Mouse (Mus musculus) CH12F3 (cell line): ENCODE data around the gene Rabgef1.

ENCODE experiments used
- in situ Hi-C: fragments of 300-500 bp; cut with MboI; formaldehyde crosslinking; loops from 2 replicates; pipeline ENCODE4 v1.14.3; 2020; ENCODE audit warnings: low sequenced_read_pairs

Gene Rabgef1

GRCm38 (mm10) chr5:130171423-130171954 is at the start of gene Rabgef1:
Gene Rabgef1, plus strand, starts transcription at chr5:130171798.
- in situ Hi-C loops, result no loop called here

GRCm38 (mm10) chr5:130122355-130122754 is 49.2 kb upstream of the Rabgef1 start:
- in situ Hi-C loops, result no loop called here

- in situ Hi-C loops, result no loop called here
These were observed 47.3 kb upstream of the Rabgef1 start for GRCm38 (mm10) chr5:130124271-130124670.

- in situ Hi-C loops, result no loop called here
These were observed 42.7 kb upstream of the Rabgef1 start for GRCm38 (mm10) chr5:130128686-130129523.

- in situ Hi-C loops, result no loop called here
These were observed 42.1 kb upstream of the Rabgef1 start for GRCm38 (mm10) chr5:130129524-130129793.

- in situ Hi-C loops, result no loop called here
These were observed 35.0 kb upstream of the Rabgef1 start for GRCm38 (mm10) chr5:130136597-130136996.

GRCm38 (mm10) chr5:130139393-130139792 is 32.2 kb upstream of the Rabgef1 start:
- in situ Hi-C loops, result no loop called here

DNA sequence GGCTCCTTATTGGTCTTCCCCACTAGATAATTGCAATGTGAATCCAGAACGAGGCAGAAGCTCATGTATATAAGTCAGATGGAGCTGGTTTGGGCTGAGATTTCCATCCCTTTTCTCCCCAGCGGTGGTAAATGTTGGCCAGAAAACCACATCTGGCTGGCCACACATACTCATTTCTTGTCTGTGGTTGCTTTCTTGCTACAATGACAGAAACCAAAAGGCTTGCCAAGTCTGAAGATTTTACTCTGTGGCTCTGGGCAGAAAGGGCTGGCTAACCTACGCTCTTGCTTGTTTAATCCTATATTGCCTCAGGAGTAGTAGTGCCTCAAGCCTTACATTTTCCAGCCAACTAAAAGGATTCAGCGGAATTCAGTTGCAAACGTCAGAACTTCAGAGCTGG is 30.5 kb upstream of the Rabgef1 start:
- in situ Hi-C loops, result no loop called here

DNA sequence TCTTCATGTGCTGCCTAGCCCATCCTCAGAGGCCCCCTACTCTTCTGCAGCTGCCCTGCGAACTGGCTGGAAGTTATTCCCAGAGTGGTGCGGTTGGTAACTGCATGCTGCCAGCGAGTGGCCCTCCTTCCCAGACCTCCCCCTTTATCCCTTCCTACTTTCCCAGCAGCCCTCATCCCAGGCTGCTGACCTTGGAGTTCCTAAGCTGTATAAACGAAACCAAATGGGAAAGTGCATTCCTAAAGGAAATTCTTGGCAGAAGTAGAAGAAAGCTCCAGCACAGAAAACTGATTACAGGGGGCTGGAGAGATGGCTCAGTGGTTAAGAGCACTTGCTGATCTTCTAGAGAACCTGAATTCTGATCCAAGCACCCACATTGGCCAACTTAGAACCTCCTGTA is 29.6 kb upstream of the Rabgef1 start:
- in situ Hi-C loops, result no loop called here

DNA sequence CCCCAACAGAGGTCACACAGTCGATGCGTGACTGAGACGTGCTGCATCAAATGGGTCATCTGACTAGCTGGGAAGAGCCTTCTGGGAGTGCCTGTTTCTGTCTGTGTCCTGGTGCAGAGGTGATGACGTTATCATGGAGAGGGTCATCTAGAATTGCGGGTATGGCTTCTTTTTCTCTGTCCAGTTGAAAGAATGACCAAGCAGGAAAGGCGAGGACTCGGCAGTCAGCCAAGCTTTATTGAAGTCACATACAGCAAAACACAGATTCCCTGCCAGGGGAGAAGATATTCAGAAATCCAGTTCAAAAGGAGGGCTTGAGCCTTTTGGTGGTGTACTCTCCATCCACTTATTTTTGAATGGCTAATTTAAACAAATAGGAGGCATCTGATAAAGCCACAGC is 28.5 kb upstream of the Rabgef1 start:
- in situ Hi-C loops, result no loop called here

- in situ Hi-C loops, result no loop called here
These were observed 27.6 kb upstream of the Rabgef1 start for GRCm38 (mm10) chr5:130143977-130144333.

DNA sequence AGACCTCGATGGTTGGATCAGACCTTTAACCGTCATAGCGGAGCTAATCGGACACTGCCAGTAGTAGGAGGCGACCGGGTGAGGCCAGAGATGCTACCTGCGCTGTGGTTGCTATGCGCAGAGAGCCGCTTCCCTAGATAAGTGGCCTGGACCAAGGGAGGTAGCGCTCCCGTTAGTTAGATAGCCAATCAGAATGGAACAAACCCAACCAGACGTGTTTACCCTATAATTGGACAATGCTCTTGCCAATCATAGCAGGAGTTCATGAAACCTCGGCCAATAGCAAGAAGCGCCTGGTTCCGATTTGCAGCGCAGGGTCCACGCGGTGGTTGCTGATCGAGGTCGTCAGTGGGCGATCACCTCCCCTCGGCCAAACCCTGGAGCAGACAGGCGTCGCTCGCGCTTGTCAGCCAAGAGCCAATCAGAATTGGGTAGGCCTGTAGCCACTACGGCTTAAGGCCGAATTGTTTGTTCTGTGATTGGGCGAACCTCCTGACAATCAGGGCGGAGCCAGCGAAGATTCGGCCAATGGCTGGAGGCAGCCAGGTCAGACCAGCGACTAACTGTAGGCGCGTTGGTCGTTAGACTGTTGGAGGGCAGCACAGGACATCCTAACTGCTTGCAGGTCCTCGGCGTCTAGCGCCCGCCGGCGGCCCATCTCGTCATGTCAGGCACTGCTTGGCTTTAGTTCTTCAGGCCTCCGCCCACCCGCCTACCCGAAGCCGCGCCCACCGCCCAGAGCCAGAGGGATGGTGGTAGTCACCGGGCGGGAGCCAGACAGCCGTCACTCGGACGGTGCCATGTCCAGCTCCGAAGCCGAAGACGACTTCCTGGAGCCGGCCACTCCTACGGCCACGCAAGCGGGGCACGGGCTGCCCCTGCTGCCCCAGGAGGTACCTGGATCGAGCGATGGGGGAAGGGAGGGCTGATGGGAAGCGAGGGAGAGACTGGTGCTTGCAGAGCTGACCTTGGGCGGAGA is 27.0 kb upstream of the Rabgef1 start, which contains the start of gene Kctd7:
Gene Kctd7, plus strand, starts transcription at position 528 of the 979 bp plus-strand sequence.
- in situ Hi-C loops, result no loop called here

DNA sequence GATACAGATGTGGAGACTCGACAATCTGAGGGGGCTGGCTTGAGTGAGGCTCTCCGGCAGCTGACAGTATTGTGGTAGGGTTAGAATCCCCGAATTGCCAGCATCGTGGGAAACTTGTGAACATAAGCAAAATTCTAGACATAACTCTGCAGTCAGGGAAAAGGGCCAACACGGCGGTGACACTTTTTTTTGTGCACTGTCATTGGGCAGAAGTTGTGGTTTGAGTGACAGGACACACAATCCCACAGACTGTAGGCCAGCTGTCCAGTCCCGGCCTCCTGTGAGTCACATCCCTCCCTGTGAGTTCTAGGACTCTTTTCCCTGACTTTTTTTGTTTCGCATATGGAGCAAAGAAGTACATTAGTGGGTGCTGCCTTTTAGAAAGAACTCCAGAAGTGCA is 25.6 kb upstream of the Rabgef1 start:
- in situ Hi-C loops, result no loop called here

DNA sequence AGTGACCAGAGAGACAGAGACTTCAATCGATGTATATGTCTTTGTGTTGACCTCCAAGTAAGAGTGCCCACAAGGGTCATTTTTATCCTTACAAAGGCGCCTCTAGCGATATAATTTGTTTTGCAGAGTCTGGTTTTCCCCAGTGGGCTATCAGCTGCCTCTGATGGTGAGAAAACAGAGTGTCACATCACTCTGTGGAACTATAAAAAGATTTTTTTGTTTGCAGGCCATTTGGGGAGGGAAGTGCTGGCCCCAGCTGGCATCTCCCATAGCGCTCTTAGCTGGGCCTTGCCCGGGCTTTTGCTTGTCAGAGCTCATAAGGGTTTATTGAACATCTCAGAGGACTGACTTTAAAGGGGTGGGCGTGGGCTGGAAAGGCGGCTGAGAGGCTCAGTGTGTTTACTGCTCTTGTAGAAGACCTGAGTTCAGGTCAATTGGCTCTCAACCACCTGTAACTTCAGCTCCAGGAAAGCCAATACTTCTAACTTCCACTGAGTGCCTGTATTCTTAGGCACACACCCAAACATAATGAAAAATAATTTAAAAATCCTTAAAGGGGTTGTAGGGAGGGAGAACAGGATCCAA is 21.8 kb upstream of the Rabgef1 start:
- in situ Hi-C loops, result no loop called here

DNA sequence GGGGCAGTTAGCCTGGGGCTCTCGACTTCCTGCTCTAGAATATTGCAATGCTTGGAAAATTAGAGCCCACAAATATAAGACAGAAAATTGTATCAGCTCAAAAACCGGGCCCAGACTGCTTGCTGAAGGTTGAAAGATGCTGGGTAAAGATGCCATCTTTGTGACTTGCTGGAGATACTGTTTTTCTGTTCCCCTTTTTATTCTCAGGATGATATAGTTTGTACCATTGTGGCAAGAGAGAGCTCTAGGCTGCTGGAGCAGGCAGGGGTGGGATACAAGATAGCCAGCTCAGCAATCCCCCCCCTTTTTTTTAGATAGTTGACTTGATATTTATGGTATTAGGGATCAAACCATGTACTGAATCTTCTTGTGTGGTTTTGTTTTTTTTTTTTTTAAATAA is 17.3 kb upstream of the Rabgef1 start:
- in situ Hi-C loops, result no loop called here

- in situ Hi-C loops, result no loop called here
These were observed 13.1 kb upstream of the Rabgef1 start for GRCm38 (mm10) chr5:130158545-130158944.

DNA sequence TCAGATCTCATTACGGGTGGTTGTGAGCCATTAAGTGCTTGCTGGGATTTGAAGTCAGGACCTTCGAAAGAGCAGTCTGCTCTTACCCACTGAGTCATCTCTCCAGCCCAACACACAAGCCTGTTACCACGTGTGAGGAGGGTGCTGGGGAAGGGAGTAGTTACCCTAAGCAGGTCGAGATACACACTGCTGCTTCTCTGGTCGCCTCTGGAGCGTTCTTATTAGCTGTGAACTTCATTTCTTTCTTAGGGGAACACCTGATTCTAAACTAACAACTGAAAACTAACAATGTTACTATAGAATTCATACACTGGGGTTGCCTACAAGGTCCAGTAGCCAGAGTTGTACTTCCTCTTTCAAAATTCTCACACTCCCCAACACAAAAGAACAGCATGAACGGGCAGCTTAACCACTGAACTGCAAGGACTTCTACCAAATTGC is 11.8 kb upstream of the Rabgef1 start:
- in situ Hi-C loops, result no loop called here

DNA sequence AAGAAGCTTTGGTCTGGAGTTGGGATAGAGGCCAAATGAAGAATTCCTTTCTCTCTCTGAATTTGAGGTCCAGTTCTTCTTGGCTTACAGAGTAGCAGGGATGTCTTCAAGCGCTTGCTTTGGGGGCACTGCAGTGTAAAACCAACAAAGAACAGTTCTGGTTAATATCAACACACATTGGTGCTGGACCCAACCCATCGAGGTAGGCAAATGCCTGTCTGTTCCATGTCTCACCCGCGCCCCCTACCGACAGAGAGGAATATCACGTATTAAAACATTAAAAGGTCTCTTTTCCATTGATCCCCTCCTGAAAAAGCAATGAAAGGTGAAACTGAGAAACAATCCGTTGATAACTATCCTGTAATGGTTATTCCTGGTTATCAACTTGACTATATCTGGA is 7.9 kb upstream of the Rabgef1 start:
- in situ Hi-C loops, result no loop called here

DNA sequence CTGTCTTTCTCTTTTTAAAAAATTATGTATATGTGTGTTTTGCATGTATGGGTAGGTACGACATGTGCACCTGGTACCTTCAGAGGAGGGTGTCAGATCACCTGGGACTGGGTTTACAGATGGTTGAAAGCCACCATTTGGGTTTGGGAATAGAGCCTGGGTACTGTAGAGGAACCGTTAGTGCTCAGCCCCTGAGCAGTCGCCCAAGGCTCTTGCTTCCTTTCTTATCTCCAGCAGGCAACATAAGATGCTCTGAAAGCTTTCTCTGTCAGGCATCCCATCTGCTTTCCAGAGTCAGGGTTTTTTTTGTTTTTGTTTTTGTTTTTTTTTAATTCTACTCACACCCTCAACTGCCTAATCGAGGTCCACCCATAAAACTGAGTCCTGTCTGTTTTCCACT is 6.4 kb upstream of the Rabgef1 start:
- in situ Hi-C loops, result no loop called here

- in situ Hi-C loops, result no loop called here
These were observed 2.5 kb upstream of the Rabgef1 start for GRCm38 (mm10) chr5:130169109-130169508.
